Mouse (Mus musculus) heart, postnatal 0 days (tissue): Measurements from ENCODE around the gene Arl15.

Experiments
- CTCF ChIP-seq: IDR thresholded peaks from 2 replicates; pipeline ENCODE4 v1.5.1; 2016; ENCODE audit warnings: antibody characterized with exemption, control low read depth, low read depth
- EP300 ChIP-seq: IDR thresholded peaks from 2 replicates; pipeline ENCODE4 v1.6.1; 2016; ENCODE audit warnings: antibody characterized with exemption, low read depth

- no peak for TF ChIP-seq CTCF
- no peak for TF ChIP-seq EP300
Observed at GRCm38 (mm10) chr13:113887090-113887489, 92.8 kb downstream of the Arl15 start.
